Mouse (Mus musculus): ENCODE measurements around the gene Kat14.

The Kat14 gene

GRCm38 (mm10) chr2:144450378-144450777 is 81.6 kb downstream of the Kat14 start:
- no peak for DNase-seq (ENCODE audit: inconsistent age in 2 of 2, low spot score in 1 of 2)

- peak; percentile 69 to 94 for DNase-seq (ENCODE audit: inconsistent age in 2 of 2, low spot score in 1 of 2)
Observed at GRCm38 (mm10) chr2:144452364-144453008, 83.7 kb downstream of the Kat14 start.
